Mouse (Mus musculus): ENCODE measurements around the gene Gpr1.

GRCm38 (mm10) chr1:63140231-63140630 is 74.1 kb downstream of the Gpr1 start:
- TF ChIP-seq CTCF (conservative IDR thresholded peaks at IDR 0.05; ENCODE audit: low read length): no peak
- no peak for TF ChIP-seq POU5F1 (IDR thresholded peaks at IDR 0.05; ENCODE audit: borderline replicate concordance, low read length)
- no peak for TF ChIP-seq NANOG (IDR thresholded peaks at IDR 0.05; ENCODE audit: borderline replicate concordance, low read length)

All from E14TG2a.4 (cell line).